Mouse (Mus musculus) neutrophil, adult 83 days (primary cell): ENCODE measurements around the gene Snx21. TPM values are rescaled to one million over a fixed set of nuclear protein-coding genes. Genes with fewer than 3 reads are reported as not detected.

ENCODE experiments used
- total RNA-seq, 2 experiments: library from RNA; stranded (reverse); gene quantifications; one replicate each; pipeline ENCODE4 v1.2.4; 2023

Gene Snx21
- 1 to 10 TPM; 3.3 to 3.8 TPM for total RNA-seq

DNA sequence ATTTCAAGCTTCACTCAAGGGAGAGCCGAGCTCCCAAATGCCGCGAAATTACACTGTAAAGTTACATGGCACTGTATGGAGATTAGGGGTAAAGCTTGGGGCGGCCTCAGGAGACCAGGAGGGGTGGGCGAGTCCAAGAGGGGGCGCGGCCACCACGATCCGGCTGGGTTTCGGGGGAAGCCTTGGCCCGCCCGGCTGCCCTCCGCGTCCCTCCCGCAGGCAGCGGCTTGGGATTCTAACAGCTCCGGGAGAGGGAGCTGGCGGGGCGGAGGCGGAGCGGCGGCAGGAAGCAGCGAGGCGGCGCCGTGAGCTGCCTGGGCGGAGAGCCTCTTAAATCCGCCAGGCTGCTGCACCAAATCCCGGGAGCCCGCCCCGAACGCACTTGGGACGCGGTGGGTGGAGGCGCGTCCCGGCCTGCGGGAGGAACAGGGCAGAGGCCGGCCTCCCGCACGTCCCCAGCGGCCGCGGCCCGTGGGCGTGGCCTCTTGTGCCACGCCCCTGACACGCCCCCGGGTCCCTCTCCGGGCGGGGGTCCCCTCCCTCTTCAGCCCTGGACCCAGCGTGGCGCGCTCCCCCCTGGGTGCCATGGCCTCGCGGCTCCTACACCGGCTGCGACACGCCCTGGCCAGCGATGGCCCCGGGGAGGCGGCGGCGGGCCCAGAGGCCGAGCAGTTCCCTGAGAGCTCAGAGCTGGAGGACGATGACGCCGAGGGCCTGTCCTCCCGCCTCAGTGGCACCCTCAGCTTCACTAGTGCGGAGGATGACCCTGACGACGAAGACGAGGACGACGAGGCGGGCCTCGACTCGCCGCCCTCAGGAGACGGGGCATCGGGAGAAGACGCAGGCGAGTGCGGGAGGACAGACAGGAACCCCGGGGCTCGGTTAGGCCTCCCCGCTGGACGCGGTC lies at the start of gene Snx21:
TSS of gene Snx21 (plus strand) at position 343 of the 907 bp plus-strand sequence.

DNA sequence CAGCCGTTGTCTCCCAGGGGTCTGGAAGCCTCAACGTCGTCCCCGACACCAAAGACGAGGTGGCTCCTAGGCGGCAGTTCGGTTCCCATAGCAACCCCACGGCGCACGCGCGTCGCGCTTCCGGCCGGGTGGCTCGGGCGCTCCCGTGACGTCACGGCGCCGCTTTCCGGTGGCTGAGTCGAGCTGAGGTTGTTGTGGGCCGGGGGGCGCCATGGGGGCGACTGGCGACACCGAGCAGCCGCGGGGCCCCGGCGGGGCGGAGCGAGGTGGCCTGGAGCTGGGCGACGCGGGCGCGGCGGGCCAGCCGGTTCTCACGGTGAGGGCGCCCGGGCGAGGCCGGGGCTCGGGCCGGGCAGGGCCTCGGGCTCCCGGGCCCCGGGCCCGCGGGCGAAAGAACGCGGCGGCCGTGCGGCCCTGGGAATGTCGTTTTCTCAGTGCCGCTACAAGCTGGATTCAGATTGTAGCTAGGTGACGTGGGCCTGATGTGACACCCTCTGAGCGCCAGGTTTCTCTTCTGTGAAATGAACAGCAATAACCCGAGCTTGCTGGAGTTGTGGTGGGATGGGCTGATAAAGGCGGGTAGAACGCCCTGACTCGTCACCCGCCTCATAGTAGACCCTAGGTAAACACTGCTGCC lies 39.7 kb upstream of the Snx21 start, which contains the start of the genes Wfdc3 and Dnttip1:
TSS of gene Wfdc3 (minus strand) at position 89 of the 637 bp plus-strand sequence.
TSS of gene Dnttip1 (plus strand) at position 141 of the 637 bp plus-strand sequence.

DNA sequence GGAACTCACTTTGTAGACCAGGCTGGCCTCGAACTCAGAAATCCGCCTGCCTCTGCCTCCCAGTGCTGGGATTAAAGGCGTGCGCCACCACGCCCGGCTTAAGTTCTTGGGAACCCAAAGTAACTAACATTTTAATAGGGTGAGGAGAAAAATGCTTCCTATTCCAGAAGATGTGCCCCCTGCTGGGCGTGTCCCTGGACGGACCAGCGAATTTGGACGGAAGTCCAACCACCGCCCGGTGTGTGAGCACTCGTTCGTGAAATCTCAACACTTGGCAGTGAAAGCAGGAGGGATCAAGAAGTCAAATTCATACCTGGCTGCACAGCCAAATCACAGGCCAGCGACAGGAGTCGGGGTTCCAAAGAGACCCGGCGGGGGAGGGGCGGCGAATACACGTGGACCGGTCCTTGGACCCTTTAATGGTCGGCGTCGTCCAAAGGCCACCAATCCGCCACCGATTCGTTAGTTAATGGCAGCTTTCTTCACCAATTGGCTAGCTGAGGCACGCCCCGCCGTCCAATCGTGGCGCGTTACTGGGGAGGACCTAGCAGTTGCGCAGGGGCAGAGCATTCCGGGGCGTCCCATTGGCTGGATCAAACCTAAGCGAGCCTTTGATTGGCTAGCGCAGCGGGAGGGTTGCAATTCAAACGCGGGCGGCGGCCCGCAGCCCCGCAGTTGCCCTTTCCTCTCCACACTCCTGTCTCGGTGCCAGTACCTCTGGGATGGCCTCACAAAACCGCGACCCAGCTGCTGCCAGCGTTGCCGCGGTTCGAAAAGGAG lies 16.2 kb upstream of the Snx21 start, which contains the start of gene Ube2c:
TSS of gene Ube2c (plus strand) at position 641 of the 780 bp plus-strand sequence.

DNA sequence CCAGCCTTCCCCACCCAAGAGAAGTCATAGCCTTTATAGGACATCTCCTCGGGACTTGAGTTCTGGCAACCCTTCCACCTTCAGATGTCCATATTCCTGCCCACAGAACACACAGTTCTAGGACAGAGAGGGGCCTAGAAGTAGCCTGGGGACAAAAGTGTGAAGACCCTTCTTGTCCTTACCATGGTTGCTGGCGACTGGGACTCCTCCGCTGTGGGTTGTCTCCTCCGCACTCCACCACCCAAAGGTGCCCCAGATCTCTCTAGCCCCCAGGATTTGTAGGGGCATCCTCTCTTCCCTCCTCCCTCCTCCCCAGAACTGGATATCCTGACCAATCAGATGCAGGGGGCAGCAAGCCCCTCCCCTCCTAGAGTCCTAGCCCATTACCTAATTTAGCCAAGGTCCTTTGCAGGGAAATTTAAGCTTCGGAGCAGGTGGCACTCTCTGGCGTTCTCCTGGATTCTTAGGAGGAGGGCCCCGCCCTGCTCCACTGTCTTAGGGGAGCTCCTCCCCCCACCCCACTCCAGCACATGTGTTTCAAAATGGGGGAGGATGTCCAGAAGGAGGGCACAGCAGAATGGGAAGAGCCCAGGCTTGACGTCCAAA lies 6.0 kb upstream of the Snx21 start, which contains the start of gene Tnnc2:
TSS of gene Tnnc2 (minus strand) at position 487 of the 606 bp plus-strand sequence.

DNA sequence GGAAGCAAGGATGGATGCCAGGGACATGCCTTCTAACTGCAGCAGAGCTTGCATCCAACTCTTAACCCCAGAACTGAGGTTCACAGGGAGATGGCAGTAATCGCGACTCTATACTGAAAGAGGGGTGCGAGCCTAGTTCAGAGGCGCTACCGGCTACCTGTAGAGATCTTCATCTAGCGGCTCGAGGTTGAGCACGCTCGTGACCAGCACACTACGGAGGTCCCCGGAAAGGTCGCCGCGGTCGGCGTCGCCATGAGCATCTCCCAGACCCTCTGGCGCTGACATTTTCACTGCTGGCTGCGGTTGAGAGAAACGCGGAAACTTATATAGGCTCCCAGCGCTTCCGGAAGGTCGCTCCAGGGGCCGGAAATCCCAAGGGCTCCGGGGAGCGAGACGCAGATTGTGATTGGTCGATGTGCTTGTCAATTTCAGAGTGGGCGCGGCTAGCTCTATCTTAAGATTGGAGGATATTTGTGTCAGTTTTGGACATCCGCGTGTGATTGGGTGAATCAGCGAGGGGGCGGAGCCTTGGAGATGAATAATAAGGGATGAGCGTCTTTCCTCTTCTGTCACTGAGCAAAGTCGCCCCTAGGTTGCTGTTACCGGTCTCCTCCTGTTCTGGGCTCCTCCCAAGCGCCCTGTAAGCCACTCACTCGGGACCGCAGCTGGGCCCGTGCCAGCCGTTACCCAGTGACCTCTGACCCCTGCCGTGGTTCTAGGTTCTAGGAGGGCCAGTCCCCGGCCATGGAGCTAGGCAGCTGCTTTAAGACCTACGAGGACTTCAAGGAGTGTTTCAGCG lies 19.1 kb downstream of the Snx21 start, which contains the start of the genes Acot8 and Zswim3:
TSS of gene Acot8 (minus strand) at position 350 of the 799 bp plus-strand sequence.
TSS of gene Zswim3 (plus strand) at position 566 of the 799 bp plus-strand sequence.

DNA sequence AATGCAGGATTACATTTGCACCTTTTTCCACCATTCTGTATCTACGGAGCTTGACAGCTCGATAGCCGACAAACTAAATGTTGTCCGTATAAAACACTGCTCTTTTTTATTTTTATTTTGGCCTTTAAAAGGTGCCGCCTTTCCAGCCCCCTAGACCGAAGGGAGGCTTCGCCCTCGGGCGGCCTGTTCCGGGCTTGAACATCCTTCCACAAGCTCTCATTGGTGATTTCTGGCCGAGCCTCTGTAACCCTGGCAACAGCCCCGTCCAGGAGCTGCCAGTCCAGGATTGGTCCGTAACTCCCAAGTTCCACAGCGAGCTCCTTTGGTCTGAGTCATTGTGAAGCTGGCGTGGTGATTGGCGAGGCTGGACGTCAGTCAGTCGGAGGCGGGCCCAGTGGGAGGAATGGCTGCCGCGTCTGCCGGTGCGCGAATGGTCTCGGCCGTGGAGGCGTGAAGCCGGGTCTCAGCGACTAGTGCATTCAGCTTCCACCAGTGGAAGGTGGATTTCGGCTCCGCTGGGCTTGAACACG lies 37.1 kb downstream of the Snx21 start, which contains the start of gene Zswim1:
TSS of gene Zswim1 (plus strand) at position 51 of the 530 bp plus-strand sequence.

DNA sequence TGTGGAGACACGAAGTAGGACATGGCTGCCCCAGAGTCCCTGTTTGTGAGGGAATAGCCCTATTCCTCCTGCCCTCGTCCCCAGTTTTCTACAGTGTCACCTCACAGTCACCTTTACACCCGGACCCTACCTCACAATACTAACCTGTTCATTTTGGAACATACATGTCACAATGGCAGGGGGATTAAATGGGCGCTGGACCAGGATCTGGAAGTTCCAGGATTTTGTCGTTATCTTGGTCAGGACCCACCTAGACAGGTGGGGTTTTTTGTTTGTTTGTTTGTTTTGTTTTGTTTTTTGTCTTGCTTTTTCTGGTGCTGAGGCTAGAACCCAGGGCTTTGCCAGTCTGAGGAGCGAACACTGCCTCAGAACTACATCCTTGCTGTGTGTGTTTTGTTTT lies 42.8 kb downstream of the Snx21 start, which contains the start of gene Spata25:
TSS of gene Spata25 (minus strand) at position 101 of the 400 bp plus-strand sequence.

DNA sequence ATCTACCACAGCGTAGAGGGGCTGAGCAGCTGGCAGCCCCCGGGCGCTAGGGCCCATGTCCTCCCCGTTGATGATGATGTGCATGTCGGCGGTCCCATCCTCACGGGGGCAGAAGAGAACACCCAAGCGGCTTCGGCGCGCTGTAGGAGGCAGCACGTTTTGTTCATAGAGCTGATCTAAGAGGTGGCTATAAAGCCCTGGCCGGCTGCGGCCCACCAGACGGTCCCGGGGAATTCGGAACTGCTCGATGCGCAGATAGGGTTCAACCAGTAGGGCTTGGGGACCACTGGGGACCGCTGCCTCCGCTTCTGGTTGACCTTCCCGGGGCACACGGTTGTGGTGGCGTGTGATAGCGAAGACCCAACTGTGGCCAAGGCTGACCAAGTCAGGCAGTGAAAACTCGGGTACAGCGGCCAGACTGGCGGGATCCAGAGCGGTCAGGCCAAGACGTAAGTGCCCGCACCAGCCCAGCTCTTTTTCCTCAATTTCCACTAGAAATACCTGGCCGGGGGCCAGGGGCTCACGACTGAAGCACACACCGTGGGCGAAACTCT lies 47.2 kb downstream of the Snx21 start, which contains the start of gene Ctsa:
TSS of gene Ctsa (plus strand) at position 126 of the 554 bp plus-strand sequence.

DNA sequence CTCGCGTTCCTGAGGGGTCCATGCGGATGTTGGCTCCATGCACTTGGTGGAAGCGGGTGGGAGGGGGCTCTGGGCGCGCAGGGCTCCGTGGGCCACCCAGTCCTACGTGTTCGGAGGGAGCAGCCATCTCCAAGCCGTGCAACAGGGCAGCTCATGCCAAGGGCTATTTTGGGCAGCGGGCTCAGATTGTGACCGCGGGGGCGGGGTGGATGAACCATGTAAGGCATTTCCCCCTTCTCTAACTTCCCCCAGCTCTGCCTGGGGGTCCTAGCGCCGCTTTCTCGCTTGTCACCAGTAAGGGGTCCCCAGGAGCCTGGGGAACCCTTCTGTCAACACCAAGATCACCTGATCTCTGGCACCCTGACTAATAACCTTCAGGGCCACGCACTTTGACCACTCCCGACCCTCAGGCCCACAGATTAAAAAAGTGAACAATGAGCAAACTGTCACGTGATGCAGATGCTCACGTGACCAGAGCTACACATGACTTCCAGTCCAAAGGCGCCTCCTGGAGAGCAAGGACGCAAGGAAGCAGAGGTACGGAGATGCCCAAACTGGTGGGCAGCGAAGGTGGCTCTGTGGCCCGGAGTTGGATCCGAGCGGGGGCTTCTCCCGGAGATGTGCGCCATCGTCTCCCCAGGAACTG lies 47.8 kb downstream of the Snx21 start, which contains the start of gene Neurl2:
TSS of gene Neurl2 (minus strand) at position 143 of the 646 bp plus-strand sequence.

Other genes with a start within 250 kb of the Snx21 start
- gene Wfdc2, start 223.4 kb upstream of the Snx21 start, total RNA-seq: not detected
- not detected for gene Spint3, start 212.4 kb upstream of the Snx21 start, total RNA-seq
- gene Wfdc6a, start 200.4 kb upstream of the Snx21 start, total RNA-seq: not detected
- not detected for gene Eppin, start 192.2 kb upstream of the Snx21 start, total RNA-seq
- not detected for gene Wfdc6b, start 172.3 kb upstream of the Snx21 start, total RNA-seq
- not detected for gene Wfdc8, start 172.2 kb upstream of the Snx21 start, total RNA-seq
- not detected for gene Wfdc16, start 147.0 kb upstream of the Snx21 start, total RNA-seq
- 10 to 100 TPM; 13.6 to 15.0 TPM for gene Wfdc10, start 129.8 kb upstream of the Snx21 start, total RNA-seq
- not detected for gene Wfdc9, start 129.2 kb upstream of the Snx21 start, total RNA-seq
- gene Wfdc11, start 111.7 kb upstream of the Snx21 start, total RNA-seq: not detected
- gene Wfdc13, start 100.7 kb upstream of the Snx21 start, total RNA-seq: not detected
- not detected for gene Spint4, start 87.3 kb upstream of the Snx21 start, total RNA-seq
- not detected for gene Spint5, start 70.5 kb upstream of the Snx21 start, total RNA-seq
- under 1 TPM in 1 of 2 experiments, not detected in 1; 0.22 TPM for gene Wfdc3, start 39.9 kb upstream of the Snx21 start, total RNA-seq
- gene Dnttip1, start 39.8 kb upstream of the Snx21 start, total RNA-seq: 10 to 100 TPM; 28.8 to 32.0 TPM
- 100 to 1,000 TPM; 118 to 133 TPM for gene Ube2c, start 15.9 kb upstream of the Snx21 start, total RNA-seq
- 1 to 10 TPM in 1 of 2 experiments, under 1 TPM in 1; 0.70 to 1.4 TPM for gene Tnnc2, start 5.9 kb upstream of the Snx21 start, total RNA-seq
- 10 to 100 TPM; 41.6 to 50.0 TPM for gene Acot8, start 19.1 kb downstream of the Snx21 start, total RNA-seq
- gene Zswim3, start 19.3 kb downstream of the Snx21 start, total RNA-seq: 1 to 10 TPM; 3.4 to 4.4 TPM
- gene Zswim1, start 36.9 kb downstream of the Snx21 start, total RNA-seq: 1 to 10 TPM; 3.4 to 3.6 TPM
- not detected for gene Spata25, start 42.7 kb downstream of the Snx21 start, total RNA-seq
- 100 to 1,000 TPM; 182 to 209 TPM for gene Ctsa, start 47.0 kb downstream of the Snx21 start, total RNA-seq
- 1 to 10 TPM; 1.7 to 2.3 TPM for gene Neurl2, start 47.6 kb downstream of the Snx21 start, total RNA-seq
- gene Pltp, start 71.9 kb downstream of the Snx21 start, total RNA-seq: 1 to 10 TPM; 8.9 to 9.6 TPM
- gene Pcif1, start 93.5 kb downstream of the Snx21 start, total RNA-seq: 10 to 100 TPM; 51.1 to 56.8 TPM
- gene Zfp335, start 125.9 kb downstream of the Snx21 start, total RNA-seq: 10 to 100 TPM; 28.2 to 29.1 TPM
- 1,000 to 10,000 TPM; 1,731 to 1,759 TPM for gene Mmp9, start 155.0 kb downstream of the Snx21 start, total RNA-seq
- 1 to 10 TPM; 4.2 to 6.0 TPM for gene Slc12a5, start 175.0 kb downstream of the Snx21 start, total RNA-seq
- 10 to 100 TPM; 20.7 to 21.4 TPM for gene Ncoa5, start 249.0 kb downstream of the Snx21 start, total RNA-seq